Mouse (Mus musculus): ENCODE measurements around the gene Anks6.
"Not testable (repeated sequence)": the region's sequence is repeated elsewhere in the genome, so short reads cannot be mapped to it uniquely, and the experiment has no call there.

The Anks6 gene

GRCm38 (mm10) chr4:47056791-47057509 lies at the start of gene Anks6:
Anks6 (minus strand) TSS chr4:47057427.
- peak; percentile 82 for DNase-seq

GRCm38 (mm10) chr4:47103561-47103960 lies 46.3 kb upstream of the Anks6 start:
- DNase-seq: no peak

- DNase-seq: no peak
Observed at GRCm38 (mm10) chr4:47093647-47094046, 36.4 kb upstream of the Anks6 start.

- no peak for DNase-seq
Observed at GRCm38 (mm10) chr4:47093161-47093560, 35.9 kb upstream of the Anks6 start.

GRCm38 (mm10) chr4:47092387-47093021 lies 35.3 kb upstream of the Anks6 start:
- DNase-seq: no peak

GRCm38 (mm10) chr4:47091493-47092386 lies 34.5 kb upstream of the Anks6 start, which contains the start of gene Galnt12:
Galnt12 (plus strand) TSS chr4:47091909.
- DNase-seq: no peak

- no peak for DNase-seq
Observed at GRCm38 (mm10) chr4:47088671-47089070, 31.4 kb upstream of the Anks6 start.

GRCm38 (mm10) chr4:47083824-47084223 lies 26.6 kb upstream of the Anks6 start:
- DNase-seq: no peak

- no peak for DNase-seq
Observed at GRCm38 (mm10) chr4:47080647-47081010, 23.4 kb upstream of the Anks6 start.

GRCm38 (mm10) chr4:47079997-47080646 lies 22.9 kb upstream of the Anks6 start:
- DNase-seq: no peak

GRCm38 (mm10) chr4:47075054-47075453 lies 17.8 kb upstream of the Anks6 start:
- no peak for DNase-seq

GRCm38 (mm10) chr4:47060900-47061299 lies 3.7 kb upstream of the Anks6 start:
- DNase-seq: no peak

- no peak for DNase-seq
Observed at GRCm38 (mm10) chr4:47057510-47058325, 491 bp upstream of the Anks6 start.

- no peak for DNase-seq
Observed at GRCm38 (mm10) chr4:47055570-47056080, 1.6 kb downstream of the Anks6 start.

GRCm38 (mm10) chr4:47055170-47055569 lies 2.1 kb downstream of the Anks6 start:
- DNase-seq: not testable (repeated sequence)

GRCm38 (mm10) chr4:47051905-47052304 lies 5.3 kb downstream of the Anks6 start:
- no peak for DNase-seq

GRCm38 (mm10) chr4:47050642-47051381 lies 6.4 kb downstream of the Anks6 start:
- DNase-seq: no peak

- DNase-seq: peak; percentile 84
Observed at GRCm38 (mm10) chr4:47050167-47050566, 7.1 kb downstream of the Anks6 start.

- no peak for DNase-seq
Observed at GRCm38 (mm10) chr4:47049216-47049615, 8.0 kb downstream of the Anks6 start.

- no peak for DNase-seq
Observed at GRCm38 (mm10) chr4:47047765-47048164, 9.5 kb downstream of the Anks6 start.

GRCm38 (mm10) chr4:47046974-47047373 lies 10.3 kb downstream of the Anks6 start:
- no peak for DNase-seq
